Mouse (Mus musculus) ES-Bruce4 (cell line): ENCODE data around the gene Fxyd4.

ENCODE experiments used
- CTCF ChIP-seq: IDR thresholded peaks from one replicate; pipeline ENCODE4 v1.8.1; 2011; ENCODE audit warnings: low read depth, low read length
- POLR2A ChIP-seq: IDR thresholded peaks from one replicate; pipeline ENCODE4 v1.8.1; 2011; ENCODE audit warnings: low read length; ENCODE audit not compliant: insufficient read depth

DNA sequence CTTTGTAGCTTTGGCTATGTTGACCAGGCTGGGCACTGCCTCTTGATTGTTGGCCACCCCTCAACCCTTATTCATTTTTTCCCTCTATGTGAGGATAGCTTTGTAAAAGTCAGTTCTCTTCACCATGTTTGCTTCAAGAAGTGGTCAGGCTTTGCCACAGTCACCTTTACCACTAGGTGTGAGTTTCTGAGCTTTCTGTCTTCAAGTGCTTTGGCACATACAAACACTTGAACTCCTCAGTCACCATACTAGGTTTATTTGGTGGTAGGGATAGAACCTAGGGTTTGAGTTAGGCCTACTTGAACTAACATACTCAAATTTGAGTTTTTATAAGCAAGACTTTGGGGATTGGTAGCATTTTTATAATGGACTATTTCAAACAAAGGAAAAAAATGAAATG is 23.0 kb downstream of the Fxyd4 start:
- no peak for TF ChIP-seq CTCF
- no peak for TF ChIP-seq POLR2A
